Mouse (Mus musculus): ENCODE measurements at regions not wholly inside any gene's neighbourhood (a gene's known extent, or its start where the extent isn't known, plus 50 kb on each side); places are given as distances from the start of the nearest gene placed in this dataset.

DNA sequence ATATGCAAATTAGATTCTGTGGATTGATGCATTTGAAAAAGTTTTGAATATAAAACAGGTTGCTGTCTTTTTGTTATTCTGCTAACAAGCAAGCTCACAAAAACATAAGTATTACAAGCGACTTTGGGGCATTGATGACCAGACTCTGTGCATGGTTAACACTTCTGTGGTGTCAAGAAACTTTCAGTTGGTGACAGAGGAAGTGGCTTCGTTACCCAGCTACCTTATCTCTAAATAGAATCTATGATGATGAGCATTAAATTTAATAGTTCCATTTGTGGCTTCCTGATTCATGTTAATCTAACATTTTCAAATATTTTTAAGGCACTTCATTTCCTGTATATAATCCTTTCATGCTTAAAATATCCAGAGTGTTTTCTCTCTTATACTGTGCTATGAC lies 100.8 kb downstream of the Tm2d1 start:
- no peak for DNase-seq (ENCODE audit: low read depth, low spot score)

DNA sequence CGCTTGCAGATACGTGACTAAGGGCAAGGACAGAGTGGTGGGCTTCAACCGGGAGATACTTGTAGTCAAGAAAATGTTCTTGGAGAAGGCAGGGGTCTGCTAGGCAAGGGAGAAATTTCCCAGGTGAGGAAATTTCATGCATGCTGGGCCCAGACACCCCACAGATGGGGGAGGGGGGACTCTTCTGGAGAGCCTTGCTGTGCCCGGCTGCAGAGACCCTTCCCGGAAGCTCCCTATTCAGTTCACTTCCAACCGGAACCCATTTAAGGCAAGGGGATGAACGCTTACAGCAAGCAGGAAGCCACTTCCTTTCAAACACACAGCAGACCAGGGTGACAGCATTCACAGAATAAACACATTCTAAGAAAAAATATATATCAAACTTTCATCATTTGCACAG lies 124.8 kb downstream of the Tm2d1 start:
- no peak for DNase-seq (ENCODE audit: low read depth, low spot score)

DNA sequence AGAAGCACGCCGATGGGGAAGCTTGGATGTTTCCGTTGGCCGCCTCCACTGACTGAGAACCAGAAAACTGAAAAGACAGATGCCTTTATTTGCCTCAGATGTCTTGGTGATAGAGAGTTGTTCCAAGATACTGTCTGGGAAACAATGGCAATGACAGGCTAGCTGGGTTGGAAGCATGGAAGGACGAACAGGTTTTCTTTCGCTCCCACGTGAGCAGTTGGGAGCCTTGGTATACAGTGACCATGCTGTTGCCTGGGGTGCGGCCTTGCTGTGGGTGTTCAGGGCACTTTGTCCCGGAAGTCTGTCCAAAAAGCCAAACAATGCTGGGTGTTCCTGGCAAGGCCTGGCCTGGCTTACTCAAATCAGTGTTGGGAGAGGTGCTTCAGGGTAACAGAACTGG lies 125.4 kb downstream of the Tm2d1 start:
- no peak for DNase-seq (ENCODE audit: low read depth, low spot score)

DNA sequence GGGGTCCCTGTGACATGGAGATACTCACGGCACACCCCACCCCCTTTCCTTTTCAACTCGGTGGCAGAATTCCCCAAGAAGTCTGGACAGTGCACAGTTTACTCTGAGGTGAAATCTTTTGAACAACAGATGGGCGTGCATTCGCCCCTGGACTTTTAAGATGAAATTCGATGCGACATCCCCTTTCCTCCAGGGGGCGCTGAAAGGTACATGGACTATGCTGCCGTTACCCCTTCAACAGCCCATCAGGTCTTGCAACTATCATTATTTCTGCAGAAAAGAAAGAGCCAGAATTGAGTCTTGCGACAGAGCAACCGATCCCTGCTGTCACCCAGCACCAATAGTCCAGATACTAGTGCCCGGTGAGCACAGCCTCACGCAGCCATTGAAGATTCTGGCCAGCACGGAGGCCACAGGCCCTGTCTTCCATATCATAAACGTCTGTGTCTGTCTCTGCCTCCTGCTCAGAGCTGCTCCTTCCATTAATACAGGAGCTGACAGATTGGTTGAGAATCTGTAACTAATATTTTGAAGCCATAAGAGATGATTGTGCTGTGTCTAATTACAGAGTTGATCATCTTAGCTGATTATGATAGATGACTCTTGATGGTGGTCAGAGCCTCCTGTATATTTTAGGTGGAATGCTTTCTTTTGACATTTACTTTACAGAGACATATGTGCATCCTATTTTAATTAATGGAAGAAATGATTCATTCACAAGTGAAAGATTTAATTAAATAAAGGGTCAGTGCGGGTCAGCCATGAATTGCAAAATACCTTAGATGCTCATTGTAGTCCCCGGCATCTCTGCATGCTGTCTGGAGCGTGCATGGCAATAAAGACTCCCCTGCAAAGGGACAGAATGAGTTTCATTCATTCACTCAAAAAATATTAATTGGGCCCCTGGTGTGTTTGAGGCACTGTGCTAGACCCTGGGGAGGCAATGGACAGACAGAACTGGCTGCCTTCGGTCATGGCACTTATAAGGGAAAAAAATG lies 128.0 kb downstream of the Tm2d1 start:
- no peak for DNase-seq (ENCODE audit: low read depth, low spot score)

DNA sequence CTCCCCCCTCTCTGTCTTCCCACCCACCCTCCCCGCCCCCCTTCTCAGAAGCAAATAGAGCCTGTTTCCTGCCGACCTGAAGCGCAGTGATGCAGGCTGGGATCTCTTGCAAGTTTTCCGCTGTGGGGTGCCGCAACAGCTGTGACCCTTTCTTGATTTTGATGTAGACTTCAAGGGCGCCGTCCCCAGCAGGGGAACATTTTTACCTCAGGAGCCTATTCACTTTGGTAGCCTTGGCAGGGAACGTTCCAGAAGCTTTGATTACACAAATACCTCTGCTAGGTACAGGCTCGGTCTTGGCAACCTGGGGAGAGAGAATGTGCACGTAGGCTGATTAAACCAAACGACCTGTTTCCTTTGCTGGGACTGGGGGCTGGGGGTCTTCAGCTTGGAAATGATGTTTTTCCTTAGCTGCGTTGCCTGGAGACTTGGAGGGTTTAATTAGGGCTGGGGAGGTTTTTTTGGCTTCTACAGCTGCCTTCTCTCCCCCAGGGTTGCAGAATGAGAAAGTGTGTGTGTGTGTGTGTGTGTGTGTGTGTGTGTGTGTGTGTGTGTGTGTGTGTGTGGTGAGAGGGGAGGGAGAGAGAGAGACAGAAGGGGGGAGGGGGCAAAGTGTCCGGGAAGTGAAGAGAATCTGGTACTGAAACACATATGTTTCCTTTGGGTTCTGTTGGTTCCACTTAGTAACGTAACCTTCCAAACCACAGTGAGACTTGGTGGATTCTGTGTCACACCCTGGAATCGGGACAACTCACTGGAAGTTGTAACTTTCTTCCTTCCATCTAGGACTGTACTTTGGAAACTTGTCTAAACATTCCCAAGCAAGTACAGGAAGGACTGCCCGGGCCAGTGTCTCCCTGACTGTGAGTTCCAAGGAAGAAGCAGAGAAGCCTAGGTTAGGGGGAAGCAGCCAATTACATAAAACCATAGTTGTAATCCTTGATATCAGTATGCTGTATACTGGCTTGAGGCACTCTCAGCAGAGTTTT lies 138.9 kb downstream of the Tm2d1 start:
- DNase-seq (ENCODE audit: low read depth, low spot score), result no peak

DNA sequence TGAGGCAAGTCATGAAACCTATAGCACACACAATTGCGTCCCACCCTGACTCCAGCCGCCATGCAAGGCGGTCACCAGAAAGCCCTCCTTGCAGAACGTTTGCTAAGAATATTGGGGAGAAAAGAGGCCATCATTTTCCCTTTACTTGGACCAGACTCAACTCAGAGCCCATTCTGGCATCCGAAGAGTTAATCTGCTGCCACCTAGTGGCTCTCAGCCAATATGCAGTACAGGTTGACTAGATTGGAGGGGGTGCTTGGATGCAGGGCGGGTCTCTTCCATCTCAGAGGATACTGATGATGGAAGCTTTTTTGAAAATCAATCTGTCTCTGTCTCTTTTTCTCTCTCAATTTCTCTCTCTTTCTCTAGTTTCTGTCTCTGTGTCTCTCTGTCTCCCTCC lies 139.6 kb downstream of the Tm2d1 start:
- DNase-seq (ENCODE audit: low read depth, low spot score), result no peak

DNA sequence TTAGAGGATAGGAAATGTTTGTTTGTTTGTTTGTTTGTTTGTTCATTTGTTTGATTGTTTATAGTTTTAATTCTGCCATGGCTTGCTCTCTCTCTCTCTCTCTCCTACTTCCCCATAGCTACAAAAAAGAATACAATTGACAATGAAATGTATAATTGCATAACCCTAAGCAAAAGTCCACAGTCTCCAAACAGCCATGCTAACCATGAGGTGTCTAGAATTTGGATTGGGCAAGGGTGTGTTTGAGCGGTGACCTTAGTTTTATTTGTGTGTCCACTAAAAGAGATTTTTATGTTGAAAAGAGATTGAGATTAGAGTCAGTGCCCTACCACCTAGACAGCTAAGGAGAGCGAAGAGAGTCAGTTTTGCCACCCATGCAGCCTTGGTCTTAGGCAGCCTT lies 141.2 kb downstream of the Tm2d1 start:
- DNase-seq (ENCODE audit: low read depth, low spot score), result no peak

DNA sequence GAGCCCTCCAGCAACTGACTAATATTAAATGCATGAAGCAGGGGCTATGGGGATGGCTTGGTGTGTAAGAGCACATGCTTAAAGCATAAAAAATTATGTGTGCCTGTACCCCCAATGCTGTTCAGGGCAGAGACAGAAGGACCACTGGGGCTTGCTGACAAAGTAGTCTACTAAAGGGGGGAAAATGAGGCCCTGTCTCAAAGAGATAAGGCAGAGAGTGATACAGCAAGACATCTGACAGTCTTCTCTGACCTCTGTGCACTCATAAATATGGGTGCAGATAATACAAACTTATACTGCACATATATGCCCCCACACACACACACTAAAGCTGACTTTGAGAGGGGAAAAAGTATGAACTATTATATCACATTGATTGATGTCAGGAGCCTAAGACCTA lies 142.8 kb downstream of the Tm2d1 start:
- no peak for DNase-seq (ENCODE audit: low read depth, low spot score)

DNA sequence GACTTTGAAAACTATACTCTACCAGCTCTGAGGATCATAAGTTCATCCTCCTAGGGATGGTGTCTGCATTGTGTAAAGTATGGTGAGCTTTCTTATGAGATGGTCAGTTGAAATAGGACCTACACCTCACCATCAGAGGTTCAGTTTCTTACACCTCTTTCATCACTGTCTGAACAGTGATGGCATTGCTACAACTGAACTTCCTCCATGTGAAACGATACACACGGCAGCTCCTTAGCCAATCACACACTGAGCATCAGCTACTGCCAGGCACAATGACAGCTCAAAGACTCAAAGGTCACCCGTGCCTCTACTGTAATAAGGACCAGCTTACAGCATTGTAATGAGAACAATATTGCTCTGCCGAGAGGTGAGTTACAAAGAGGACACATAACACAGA lies 145.0 kb downstream of the Tm2d1 start:
- no peak for DNase-seq (ENCODE audit: low read depth, low spot score)

DNA sequence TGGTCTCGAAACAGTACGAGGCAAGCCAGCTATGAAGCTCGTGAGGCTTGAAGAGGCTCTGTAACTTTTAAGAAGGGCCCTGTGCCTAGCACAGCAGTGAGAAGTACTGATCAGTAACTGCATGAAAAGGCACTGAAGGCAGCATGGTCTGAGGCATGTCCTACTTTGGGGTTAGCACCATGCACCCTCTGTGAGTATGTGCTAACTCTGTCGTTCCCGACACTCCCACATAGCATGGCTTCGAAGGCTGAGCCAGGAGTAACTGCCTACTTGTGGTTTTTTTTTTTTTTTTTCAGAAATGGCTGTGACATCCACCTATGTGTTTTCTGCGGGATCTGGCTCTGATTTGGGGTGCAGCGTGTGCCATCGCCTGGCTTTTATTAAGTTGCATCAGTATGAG lies 145.6 kb downstream of the Tm2d1 start:
- no peak for DNase-seq (ENCODE audit: low read depth, low spot score)

DNA sequence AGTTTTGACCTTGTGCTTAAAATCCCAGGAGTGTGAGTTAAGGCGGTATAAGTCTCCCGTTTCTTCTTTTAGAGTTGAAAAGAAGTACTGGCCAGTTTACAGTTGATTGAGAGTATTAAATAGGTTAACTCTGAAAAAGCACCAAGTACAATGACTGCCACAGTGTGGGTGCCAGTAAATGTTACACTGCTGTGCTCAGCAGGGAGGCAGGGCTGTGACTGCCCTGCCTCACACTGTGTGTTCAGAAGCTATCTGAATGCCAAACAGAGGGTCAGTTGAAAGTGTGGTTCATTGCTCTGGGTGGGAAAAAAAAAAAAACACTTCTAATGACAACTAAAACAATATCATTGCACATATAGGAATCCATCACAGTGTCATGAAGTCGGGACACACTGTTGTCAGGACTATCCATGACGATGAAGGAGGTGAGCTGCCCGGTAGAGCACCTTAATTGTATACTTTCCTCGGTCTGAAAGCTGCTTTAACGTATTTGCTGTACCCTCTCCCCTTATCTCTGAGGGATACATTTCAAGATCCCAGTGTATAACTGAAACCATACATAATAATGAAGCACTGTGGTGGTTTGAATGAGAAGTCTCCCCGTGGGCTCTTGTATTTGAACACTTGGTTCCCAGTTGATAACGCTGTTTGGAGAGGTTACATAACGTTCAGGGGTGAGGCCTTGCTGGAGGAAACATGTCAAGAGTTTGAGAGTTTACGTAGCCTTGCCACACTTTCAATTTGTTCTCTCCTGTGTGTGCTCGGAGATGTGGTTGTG lies 146.9 kb downstream of the Tm2d1 start:
- DNase-seq (ENCODE audit: low read depth, low spot score), result no peak

DNA sequence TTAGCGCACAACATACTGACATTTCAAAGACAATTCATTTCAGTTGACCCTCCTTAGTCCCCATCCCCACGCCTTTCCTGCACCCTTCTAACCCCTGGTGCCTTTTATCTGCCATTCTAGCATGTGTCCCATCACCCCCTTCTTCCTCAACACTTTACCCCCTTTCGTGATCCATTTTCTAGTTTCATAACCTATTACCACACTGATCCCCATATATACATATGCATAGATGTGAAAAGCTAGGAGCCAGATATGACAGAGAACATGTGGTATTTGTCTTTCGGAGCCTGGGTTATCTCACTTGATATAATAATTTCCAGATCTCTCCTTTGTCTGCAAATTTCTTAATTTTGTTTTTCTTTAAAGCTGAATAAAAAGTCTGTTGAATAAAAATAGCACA lies 154.9 kb downstream of the Tm2d1 start:
- no peak for DNase-seq (ENCODE audit: low read depth, low spot score)

DNA sequence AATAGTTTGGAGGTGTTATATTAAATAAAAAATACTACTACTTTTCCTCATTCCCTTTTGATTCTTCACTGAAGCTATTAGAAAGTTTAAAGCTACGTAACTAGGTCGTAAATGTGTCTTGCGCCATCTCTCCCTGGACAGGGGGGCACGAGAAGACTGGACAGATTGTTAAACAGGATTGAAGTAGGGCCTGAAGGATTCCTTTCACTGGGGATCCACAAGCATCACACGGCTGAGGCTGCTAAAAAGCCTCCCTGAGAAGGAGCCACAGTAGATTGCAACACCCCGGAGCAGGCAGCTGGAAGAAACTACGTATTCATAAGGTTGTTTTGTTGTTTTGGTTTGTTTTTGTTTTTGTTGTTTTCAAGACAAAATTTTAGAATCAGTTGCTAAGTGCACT lies 158.7 kb downstream of the Tm2d1 start:
- no peak for DNase-seq (ENCODE audit: low read depth, low spot score)

DNA sequence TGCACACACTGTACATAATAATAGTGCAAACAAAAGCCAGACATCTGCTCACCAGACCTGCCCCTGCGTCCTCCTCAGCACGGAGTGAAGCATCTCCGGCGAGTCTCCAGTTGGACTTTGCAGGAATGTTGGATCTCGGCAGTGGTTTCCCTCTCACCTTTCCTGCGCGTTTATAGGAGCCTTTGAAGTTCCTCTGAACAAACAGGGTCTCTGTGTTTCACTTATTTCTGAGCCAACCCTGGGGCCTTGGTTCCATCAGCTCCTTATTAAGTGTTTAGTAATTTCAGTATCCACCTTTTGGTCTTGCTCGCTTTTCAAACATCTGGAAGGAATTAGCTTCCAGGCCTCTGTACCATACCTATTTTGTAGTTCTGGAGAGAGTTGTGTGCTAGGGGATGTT lies 159.7 kb downstream of the Tm2d1 start:
- DNase-seq (ENCODE audit: low read depth, low spot score), result no peak

DNA sequence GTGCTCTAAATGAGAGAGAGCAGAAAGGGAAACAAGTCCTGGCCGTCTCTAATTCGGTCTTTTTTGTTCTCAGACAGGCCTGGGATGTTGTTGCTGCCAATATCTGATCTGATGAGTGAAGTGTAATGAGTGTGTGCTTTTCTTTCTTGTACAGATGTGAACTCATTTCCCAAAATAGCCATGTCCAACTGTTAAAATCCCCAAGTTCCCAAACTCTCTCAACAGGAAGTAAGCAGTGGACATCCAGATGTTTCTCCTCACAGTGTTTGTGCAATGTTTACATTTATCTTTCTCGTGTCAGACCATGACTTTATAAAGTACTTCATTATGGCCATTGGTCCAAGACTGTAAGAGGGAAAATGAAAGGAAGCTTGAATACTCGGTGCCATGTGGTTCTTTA lies 161.5 kb downstream of the Tm2d1 start:
- DNase-seq (ENCODE audit: low read depth, low spot score), result no peak

DNA sequence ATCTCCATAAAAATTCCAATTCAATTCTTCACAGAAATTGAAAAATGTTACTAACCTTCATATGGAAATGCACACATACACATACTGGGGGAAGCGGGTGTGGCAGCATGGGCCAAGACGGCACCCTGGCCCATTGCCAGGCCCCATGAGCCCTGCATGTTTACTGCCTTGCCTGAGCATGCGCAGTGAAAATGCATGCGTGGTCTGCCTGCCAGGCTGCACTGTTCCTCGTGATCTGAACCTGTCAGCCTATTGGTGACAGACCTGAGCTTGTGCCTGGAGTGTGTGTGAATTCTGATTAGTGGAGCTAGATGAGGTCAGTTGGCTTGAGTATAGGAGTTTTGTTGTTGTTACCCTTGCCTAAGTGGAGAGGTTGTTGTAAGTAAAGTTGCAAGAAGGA lies 167.9 kb downstream of the Tm2d1 start:
- DNase-seq (ENCODE audit: low read depth, low spot score), result no peak

DNA sequence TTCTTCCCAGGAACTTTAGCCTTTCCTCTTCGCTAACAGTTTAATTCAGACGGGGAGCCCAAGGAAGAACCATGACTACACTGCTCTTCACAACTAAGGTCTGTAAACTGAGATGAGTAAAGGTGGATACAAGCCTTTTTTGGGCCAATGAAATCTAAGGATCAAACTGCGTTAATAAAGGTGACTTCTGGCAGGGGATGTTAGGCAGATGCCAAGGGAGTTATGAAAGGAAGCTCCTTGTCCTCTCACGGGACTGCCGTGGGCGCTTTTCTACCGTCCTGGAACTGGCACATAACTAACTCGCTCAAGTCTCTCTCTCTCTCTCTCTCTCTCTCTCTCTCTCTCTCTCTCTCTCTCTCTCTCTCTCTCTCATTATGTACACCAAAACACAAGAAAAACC lies 175.7 kb downstream of the Tm2d1 start:
- no peak for DNase-seq (ENCODE audit: low read depth, low spot score)

DNA sequence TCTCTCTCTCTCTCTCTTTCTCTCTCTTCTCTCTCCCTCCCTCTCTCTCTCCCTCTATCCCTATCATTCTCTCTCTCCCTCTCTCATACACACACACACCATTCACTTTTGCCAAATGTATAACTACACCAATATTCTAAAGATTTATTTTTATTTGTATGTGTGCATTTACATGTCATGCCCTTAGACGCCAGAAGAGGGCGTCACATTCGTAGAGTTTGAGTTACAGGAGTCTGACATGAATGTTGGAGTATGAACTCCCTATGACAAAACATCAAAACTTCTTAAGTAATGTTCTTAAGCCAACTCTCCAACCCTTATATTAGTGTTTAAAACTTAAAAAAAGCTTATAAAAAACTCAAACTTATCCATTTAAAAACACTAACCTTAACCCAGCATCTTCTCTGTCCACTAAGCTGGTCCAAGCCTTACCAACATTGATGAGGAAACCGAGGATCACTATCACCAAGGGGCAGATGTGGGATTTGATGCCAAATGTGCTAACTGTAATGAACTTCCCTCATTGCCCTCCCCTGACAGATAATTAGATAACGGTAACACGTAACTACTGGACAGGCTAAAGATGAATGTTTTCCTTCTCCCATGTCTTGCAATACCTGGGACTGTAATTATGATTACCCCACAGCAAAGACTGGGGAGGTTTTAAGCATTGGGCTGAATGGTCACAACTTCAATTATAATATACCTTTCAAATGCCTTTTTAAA lies 176.7 kb downstream of the Tm2d1 start:
- DNase-seq (ENCODE audit: low read depth, low spot score), result no peak

DNA sequence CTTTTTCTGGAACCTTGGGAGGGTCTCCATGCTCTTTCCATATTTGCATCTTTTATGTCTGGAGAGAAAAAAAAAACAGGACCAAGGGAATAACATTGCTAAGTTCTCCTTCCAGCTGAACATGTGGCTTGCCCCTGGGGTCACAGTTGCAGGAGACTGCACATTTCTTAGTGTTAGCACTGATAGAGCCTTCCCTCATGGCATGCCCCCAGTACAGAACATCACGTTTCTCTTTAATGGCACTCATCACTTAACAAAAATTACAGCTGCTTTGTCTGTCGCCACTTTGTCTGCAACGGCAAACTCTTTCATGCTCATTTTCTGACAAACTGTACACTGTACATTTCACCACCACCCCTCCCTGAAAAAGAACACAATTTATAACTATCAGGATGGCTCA lies 180.0 kb downstream of the Tm2d1 start:
- DNase-seq (ENCODE audit: low read depth, low spot score), result no peak

DNA sequence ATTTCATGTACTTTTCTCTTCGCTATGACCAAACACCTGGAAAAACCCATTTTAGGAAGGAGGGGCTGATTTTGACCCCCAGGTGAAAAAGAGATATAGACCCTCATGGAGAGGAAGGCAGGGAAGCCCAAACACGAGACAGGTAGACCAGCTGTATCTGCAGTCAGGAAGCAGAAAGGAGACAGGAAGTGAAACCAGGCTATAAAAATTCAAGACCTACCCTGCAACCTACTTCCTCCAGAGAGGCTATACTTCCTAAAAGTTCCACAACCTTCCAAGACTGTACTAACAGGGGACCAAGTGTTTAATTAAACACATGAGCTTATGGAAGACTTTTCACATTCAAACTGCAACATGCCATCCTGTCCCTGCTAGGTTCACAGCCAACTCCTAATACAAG lies 180.9 kb downstream of the Tm2d1 start:
- no peak for DNase-seq (ENCODE audit: low read depth, low spot score)

DNA sequence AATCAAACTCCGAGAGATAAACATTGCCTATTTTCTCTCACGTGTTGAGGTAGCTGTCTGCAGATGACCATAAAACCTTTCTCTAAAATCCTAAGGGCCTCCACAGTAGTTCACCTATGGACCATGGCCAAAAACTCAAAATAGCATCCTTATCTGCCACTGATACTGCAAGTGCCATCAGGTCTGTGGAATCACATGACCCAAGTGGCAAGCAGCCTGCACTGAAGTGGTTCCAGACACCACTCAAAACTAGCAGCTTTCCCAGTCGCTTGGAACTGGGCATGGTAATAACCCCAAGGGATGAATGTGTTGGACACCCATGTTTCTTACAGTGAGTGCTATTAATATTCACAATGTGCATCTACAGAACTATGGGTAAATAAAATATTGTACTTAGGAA lies 182.0 kb downstream of the Tm2d1 start:
- DNase-seq (ENCODE audit: low read depth, low spot score), result no peak
